Mouse (Mus musculus) olfactory bulb, adult 2 months (tissue): ENCODE results near the gene Tagap. TPM values are rescaled to one million over a fixed set of nuclear protein-coding genes. Genes with fewer than 3 reads are reported as not detected.

Experiments used
- H3K27ac ChIP-seq: fragments of 200-500 bp; 2 replicates; pipeline ENCODE4 v1.5.1; 2012; ENCODE audit warnings: low read depth, low read length; ENCODE audit not compliant: insufficient read depth
- H3K4me1 ChIP-seq: fragments of 200-500 bp; 2 replicates; pipeline ENCODE4 v1.6.1; 2012; ENCODE audit warnings: low read length; ENCODE audit not compliant: control insufficient read depth, insufficient read depth
- H3K4me3 ChIP-seq: fragments of 200-500 bp; 2 replicates; pipeline ENCODE4 v1.5.1; 2012; ENCODE audit warnings: mild to moderate bottlenecking, low read depth, low read length, moderate library complexity; ENCODE audit not compliant: insufficient read depth
- CTCF ChIP-seq: fragments of 200-500 bp; IDR thresholded peaks from 2 replicates; pipeline ENCODE4 v1.5.1; 2012; ENCODE audit warnings: low read depth, mild to moderate bottlenecking, low read length, moderate library complexity; ENCODE audit not compliant: insufficient read depth
- POLR2A ChIP-seq: fragments of 200-500 bp; IDR thresholded peaks from 2 replicates; pipeline ENCODE4 v1.6.1; 2012; ENCODE audit warnings: mild to moderate bottlenecking, low read depth, low read length, moderate library complexity; ENCODE audit not compliant: insufficient read depth
- WGBS: fragments of 180-500 bp; shearing (Covaris S2); methylation state at CpG from one replicate; pipeline ENCODE4 v1.1.7; 2018; 5-methylcytosine and 5-hydroxymethylcytosine counted together
- polyA plus RNA-seq: library from polyadenylated mRNA; stranded (reverse); fragments of >200 nt; gene quantifications from 2 replicates; pipeline ENCODE4 v1.2.4, GENCODE M21; 2012; ENCODE audit warnings: low replicate concordance; ENCODE audit not compliant: missing spikeins, insufficient read depth, insufficient read length

Gene Tagap
- polyA plus RNA-seq, 1 experiment: not detected

DNA sequence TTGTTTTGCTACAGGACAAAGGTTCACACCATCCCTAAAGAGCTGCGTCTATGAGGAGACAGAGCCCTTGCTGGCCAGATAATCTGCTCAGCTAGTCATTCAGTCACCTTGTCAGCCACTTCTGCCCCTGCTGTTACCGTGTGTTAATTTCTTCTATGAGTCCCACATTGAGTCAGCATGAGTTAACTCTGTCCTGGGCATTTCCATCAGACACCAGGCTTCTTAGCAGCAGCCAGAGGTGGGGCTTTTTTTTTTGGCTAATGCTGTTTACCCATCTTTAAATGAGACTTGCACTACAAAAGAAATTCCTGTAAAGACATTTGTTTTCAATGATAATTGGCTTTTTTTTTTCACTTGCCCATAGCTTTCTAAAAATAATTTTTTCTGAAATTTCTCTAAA lies 20.8 kb upstream of the Tagap start:
- peaks cover 2% of the 10 kb centered on the region; the same call in 1 of the 2 replicates for H3K4me1 ChIP-seq
- TF ChIP-seq CTCF: no peak
- TF ChIP-seq POLR2A: no peak
- no peak overlapping the region for H3K4me3 ChIP-seq
- WGBS: 60% methylated on average over 2 of the region's 2 CpGs
- no peak overlapping the region for H3K27ac ChIP-seq

GRCm38 (mm10) chr17:7905936-7906685 lies 19.7 kb upstream of the Tagap start:
- Histone ChIP-seq H3K27ac (no peak overlapping the region), H3K4me3 (no peak overlapping the region), H3K4me1 (peaks cover 2% of the 10 kb centered on the region; the same call in 1 of the 2 replicates)
- no peak for TF ChIP-seq CTCF
- no peak for TF ChIP-seq POLR2A
- 53% methylated on average over 4 of the region's 4 CpGs for WGBS

- Histone ChIP-seq H3K4me3 (no peak overlapping the region), H3K27ac (no peak overlapping the region), H3K4me1 (no peaks in the 10 kb centered on the region)
- WGBS: 69% methylated on average over 2 of the region's 2 CpGs
- TF ChIP-seq POLR2A (no peak), CTCF (no peak)
Measured at GRCm38 (mm10) chr17:7914596-7915227, 11.1 kb upstream of the Tagap start.

DNA sequence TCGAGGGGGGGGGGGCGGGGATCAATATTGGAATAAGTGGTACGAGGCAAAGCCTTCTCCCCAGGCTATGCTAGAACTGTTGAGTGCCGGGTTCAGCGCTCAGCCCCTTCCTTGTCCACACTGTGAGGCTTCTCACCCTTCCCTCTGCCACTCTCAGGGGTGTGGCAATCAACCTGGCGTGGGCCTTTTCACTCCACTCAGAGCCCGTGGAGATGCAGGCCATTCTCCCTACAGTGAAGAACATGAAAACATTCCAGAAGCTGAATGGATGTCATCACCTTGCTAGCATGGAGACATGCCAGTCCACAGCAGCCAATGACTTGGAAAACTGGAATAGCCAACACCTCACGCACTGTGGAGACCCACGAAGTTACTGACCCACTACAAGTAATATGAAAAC lies 10.0 kb upstream of the Tagap start:
- Histone ChIP-seq H3K4me3 (no peak overlapping the region), H3K4me1 (no peaks in the 10 kb centered on the region), H3K27ac (no peak overlapping the region)
- TF ChIP-seq CTCF: no peak
- TF ChIP-seq POLR2A: no peak
- WGBS: 86% methylated on average over 9 of the region's 9 CpGs

- Histone ChIP-seq H3K4me1 (no peaks in the 10 kb centered on the region), H3K4me3 (no peak overlapping the region), H3K27ac (no peak overlapping the region)
- TF ChIP-seq POLR2A (no peak), CTCF (no peak)
- 85% methylated on average over 12 of the region's 12 CpGs for WGBS
Measured at GRCm38 (mm10) chr17:7916782-7917574, 8.8 kb upstream of the Tagap start.

DNA sequence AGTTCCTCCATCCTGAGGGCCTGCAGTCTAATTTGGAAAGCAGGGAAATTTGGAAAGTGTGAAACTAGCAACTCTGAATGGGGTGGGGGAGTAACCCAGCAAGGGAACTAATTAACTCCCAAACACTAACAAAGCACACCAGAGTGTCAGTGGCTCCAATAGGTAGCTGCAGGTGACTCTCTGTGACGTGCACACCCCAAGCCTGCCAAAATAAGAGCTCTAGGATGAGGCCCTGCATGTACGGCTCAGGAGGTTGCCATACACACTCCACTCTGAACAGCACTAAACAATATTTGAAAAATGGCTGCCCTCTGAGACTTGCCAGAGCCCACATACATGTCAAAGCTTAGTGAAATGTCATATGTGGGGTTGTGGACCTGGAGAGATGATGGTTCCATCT lies 7.4 kb upstream of the Tagap start:
- H3K4me1 ChIP-seq: no peaks in the 10 kb centered on the region
- H3K27ac ChIP-seq: no peak overlapping the region
- TF ChIP-seq CTCF (no peak), POLR2A (no peak)
- WGBS: 78% methylated on average over 2 of the region's 2 CpGs
- no peak overlapping the region for H3K4me3 ChIP-seq

DNA sequence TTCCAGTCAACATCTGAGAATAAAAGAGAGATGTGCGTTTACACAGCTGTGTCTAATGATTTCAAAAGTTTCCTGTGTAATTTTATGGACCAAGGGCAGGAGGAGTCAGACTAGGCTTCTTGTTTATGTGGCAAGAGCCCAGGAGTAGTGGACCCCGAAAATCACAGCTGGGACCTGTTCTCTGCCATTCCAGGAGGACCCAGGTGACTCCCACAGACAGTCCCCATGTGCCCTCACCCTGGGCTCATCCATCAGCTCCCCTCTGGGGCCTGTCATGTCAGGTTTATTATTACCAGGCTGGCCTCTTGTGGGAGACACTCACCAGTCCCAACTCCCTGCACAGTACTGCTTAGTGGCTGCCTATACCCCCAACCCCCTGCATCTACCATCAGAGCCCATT lies 6.6 kb upstream of the Tagap start:
- TF ChIP-seq CTCF: no peak
- TF ChIP-seq POLR2A: no peak
- Histone ChIP-seq H3K4me1 (no peaks in the 10 kb centered on the region), H3K4me3 (no peak overlapping the region), H3K27ac (no peak overlapping the region)
- WGBS: 93% methylated on average over 2 of the region's 2 CpGs

GRCm38 (mm10) chr17:7922564-7922963 lies 3.2 kb upstream of the Tagap start:
- no peak overlapping the region for H3K4me3 ChIP-seq
- H3K4me1 ChIP-seq: no peaks in the 10 kb centered on the region
- WGBS: 85% methylated on average over 5 of the region's 5 CpGs
- TF ChIP-seq POLR2A: no peak
- TF ChIP-seq CTCF: no peak
- H3K27ac ChIP-seq: no peak overlapping the region
